Mouse (Mus musculus) urinary bladder, postnatal 4 days (tissue): ENCODE data around the gene Pex11a.
A peak's percentile ranks its signal among the peaks of the same experiment; 100 is the strongest.

ENCODE experiments used
- DNase-seq, 2 experiments: peaks; one replicate each; pipeline ENCODE4 v3.0.0; 2021 to 2022; ENCODE audit warnings: low spot score in 2 of 2

The Pex11a gene

DNA sequence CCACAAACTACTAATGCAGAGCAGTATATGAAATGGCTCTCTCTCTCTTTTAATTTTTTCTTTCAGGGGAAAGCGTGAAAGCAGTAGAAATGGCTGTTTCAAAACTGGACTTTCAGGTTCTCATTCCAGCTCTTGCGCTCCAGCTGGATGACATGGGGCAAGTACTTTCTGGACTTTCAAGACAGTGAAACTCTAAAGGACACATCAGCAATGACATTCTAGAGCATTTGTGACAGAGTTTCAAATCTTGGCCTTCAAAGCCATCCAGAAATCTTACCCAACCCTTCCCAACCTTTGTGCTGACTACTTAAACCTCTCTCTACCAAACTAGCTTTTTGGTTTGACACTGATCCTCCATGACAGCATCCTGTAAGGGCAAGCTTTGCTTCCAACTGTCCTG lies 4.0 kb downstream of the Pex11a start:
- no peak for DNase-seq

DNA sequence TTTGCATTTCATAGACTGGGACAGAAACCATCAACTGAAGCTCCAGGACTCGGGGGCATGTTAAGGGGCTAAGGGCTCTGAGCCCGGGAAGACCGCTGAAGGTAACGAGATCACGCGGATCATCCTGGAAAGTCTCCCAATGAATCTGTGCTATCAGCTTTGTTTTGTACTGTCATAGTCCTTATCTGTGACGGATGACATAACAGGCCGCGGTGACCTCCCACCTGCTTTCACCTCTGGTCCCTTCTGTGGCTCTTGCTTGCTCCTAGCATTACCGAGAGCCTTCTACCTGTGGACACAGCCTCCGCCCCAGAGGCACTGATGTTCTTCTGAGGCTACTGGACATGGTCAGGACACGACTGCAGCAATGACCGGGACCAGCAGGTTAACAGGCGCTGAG lies 6.4 kb downstream of the Pex11a start:
- DNase-seq = no peak

DNA sequence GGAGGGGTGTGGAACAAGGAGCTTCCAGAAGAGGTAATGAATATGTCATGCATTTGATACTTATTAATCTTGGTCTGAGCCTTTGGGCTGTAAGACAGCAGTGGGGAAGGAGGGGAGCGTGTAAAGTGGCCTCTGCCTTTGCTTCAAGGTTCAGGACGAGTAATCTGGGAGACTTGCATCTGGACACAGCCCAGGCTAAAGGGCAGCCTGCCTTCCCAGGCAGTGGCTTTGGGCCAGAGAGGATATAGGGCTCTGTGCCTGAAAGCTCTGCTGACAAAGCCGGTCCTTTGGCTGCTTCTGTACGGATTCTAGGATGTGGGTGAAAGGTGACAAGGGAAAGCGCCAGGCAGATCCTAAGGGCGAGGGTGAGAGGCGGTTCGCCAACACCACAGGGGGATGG lies 8.4 kb downstream of the Pex11a start:
- DNase-seq = peak in 1 of 2 experiments; percentile 45

DNA sequence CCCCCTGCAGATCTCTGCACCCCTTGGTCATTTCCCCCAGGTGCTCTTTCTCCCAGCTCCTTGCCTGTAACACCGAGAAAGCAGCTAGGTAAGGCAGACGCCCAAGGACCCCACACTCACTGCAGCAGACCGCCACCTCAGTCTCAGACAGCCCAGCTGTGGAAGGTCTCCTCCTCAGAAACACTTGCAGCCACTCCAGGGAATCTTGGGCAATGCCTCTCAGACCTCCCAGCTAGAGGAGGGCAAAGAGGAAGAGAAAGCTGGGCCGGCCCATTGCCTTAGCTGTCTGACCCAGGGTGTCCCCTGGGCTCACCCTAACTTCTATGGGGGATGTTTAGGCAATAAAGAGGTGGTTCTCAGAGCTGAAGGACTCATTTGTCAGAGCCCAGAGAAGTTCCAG lies 10.3 kb downstream of the Pex11a start, which contains the start of gene Plin1:
Plin1 (minus strand) TSS at position 282 of the 400 bp plus-strand sequence.
- DNase-seq = no peak

DNA sequence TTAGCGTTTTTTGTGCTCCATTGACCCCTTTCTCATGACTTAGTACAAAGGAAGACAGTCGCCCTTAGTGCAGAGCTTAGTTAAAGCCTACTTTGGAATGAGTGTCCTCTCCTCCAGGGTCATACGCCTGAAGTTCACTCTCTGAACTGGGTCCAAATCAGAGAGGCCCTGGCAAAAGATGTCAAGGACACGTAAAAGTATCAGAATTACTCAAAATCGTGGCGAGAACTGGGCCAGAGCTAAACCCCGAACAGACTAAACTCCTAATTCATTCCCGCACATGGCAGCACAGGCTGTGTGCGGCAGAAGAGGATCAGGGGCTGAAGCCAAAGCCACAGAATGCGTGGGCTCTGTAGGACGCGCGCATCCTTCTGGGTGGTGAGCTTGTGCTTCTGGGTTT lies 11.5 kb downstream of the Pex11a start:
- no peak for DNase-seq

DNA sequence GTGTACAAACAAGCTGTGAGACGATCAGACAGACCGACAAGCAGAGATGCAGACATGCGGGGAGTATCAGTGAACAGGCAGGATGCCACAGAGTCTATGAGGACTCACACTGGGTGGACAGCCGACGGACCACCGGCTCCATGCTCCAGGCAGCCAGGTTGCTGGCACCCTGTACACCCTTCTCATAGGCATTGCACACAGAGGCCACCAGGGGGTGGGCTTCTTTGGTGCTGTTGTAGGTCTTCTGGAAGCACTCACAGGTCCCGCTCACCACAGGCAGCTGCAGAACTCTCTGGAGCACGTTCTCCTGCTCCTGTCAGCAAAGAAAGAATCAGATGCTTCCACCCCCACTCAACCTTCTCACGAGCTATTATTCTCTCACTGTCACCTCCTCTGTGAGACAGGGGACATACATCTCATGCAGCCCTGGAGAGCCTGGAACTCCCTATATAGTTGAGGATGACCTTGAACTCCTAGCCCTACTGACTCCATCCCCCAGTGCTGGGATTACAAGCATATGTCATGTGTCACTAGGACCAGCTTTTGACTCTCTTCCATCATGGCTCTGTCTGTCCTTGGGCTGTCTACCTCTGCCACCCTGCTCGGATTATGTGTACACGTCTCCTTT lies 13.1 kb downstream of the Pex11a start:
- no peak for DNase-seq

DNA sequence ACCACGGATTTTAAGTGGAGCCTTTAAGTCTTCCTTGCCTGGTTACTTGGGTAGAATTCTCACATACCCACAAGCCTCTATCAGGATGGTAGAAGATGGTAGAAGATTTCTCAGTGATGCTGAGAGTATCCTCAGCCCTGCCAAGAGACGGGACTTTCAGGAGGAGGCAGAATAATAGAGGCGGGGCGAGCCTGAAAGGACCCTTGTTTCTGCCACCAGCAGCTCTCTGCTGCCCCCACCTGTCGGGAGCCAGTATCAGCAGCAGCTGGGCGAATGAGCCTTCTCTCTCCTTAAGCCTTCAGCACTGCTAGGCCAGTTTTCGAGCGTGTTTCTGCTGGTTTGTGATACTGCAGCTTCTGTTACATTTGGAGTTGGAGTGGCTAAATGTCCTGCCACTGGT lies 13.8 kb downstream of the Pex11a start:
- peak; percentile 46 to 79 for DNase-seq

DNA sequence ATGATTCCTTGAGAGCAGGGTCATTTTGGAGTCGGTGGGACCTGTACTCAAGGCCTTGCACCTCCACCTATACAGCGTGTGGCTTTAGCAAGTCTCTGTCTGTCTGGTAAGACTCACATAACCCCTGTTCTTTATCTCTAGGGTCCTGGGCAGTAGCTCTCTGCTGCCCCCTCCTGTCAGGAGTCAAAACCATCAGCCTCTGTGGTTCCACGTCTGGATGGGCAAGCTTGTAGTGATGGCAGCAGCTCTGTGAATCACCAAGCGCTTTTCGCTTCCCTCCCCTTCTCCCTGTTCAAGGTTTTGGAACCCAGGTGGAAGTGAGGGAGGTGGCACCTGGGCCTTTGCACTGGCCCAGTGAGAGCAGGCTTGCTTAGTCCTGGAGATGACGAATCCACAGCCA lies 14.7 kb downstream of the Pex11a start:
- peak in 1 of 2 experiments; percentile 36 for DNase-seq

DNA sequence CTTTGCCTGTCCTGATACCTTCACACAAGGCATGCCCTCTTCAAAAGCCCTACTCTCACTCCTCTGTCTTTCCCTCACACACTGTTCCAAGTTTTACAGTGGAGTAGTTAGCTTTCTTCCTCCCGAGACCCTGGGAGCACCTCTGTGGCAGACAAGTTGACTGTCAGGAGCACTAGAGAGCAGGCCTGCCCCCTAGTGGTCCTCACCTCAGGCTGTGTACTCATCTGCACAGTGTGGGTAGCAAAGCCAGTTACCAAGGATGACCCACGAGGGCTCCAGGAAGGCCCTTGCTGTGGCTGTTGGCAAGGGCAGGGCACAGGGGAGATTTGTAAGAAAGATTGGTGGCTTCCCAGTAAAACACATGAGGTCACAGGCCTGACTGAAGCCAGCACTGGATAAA lies 15.8 kb downstream of the Pex11a start:
- DNase-seq = no peak

DNA sequence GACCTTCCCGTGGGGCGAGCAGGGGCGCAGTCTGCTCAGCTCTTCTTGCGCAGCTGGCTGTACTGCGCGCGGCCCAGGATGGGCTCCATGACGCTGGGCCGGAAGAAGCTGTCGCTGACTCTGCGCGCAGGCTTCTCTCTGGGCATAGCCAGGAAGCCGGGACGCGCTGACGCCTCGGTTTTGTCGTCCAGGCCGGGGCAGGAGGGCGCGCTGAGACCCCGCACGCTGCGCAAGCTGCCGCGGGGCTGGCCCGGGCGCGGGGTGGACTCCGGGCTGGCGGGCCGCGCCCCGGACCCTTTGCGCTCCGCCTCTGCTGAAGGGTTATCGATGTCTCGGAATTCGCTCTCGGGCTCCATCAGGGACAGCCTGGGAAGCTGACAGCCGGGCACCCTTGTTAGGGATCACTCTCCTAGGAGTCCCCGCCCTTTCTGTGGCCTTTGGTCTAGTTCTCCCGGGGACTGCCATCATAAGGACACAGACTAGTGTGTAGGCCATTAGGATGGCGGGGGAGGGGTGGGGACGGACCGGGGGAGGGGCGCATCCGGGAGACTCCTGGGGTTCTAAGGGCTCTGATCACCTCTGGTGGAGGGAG lies 21.4 kb downstream of the Pex11a start:
- DNase-seq = peak in 1 of 2 experiments; percentile 49

DNA sequence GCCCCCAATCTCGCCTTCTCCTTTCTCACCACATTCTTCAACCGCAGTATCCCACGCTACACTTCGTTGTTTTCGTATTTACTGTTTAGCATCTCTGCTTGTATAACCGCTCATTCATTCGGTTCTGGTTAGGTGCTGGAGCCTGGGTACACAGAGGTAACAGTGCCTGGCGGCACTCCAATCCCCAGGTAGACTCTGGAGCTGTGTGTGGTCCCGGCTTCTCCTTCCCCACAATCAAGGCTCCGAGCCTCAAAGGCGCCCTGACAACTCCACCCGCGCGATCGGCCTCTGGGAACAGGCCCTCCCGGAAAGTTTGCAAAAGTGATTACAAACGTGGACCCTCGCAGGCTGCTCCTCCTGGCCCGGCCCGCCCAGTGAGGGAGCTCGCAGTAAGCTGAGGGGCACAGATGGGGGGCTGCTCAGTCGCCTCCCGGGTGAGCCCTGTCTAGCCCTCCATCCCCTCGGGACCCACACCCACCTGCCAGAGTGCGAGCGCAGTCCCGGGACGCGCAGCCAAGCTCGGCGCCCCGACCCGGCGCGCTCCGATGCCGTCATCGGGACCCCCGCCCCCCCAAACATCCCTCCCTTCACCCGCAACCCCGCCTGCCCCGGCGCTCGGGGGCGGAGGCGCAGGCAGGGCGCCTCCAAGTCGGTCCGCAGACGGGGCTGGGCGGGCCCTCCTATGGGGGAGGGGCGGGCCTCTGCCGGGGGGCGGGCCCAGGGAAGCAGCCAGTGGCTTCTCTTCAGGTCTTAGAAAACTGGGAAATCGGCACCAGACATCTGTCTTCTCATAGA lies 27.5 kb downstream of the Pex11a start, which contains the start of gene Kif7:
Kif7 (minus strand) TSS at position 534 of the 795 bp plus-strand sequence.
- peak; percentile 88 for DNase-seq

DNA sequence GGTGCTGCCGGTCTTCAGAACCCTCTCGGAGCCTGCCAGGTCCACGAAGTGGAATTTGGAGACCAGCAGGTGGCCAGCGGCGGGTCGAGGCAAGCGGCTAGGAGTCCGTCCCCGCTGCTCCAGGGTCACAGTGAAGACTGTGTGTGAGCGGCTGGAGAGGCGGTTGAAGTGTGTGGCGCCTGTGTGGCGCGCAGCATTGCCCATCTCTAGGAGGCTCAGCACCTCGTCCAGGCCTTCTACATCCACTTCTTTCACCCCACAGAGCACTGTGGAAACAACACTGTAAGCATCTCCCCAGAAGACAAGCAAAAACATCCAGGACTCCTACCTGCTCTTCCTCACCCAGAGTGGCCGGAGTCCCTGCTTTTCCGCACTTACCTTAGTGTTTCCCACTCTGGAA lies 32.1 kb downstream of the Pex11a start:
- no peak for DNase-seq

DNA sequence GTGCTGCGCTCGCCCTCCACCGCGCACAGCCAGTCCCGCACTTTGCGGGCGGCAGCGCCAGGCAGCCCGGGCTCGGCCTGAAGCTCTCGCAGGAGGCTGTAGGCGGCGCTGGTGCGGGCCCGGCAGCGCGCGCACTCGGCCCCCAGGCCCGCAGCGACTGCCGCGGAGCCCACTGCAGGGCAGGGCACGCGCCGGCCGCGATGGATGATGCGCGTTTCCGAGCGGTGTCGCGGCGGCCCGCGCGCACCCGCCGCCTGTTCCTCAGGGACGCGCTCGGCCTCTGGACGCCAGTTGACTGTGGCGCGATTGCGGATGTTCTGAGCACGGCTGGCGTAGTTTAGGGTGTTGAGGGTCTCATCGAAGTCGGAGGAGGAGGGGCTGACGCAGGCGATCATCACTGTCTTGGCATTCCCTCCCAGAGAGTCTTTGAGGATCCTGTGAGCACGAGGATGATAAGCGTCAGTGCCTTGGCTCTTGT lies 32.8 kb downstream of the Pex11a start:
- DNase-seq = peak in 1 of 2 experiments; percentile 57

DNA sequence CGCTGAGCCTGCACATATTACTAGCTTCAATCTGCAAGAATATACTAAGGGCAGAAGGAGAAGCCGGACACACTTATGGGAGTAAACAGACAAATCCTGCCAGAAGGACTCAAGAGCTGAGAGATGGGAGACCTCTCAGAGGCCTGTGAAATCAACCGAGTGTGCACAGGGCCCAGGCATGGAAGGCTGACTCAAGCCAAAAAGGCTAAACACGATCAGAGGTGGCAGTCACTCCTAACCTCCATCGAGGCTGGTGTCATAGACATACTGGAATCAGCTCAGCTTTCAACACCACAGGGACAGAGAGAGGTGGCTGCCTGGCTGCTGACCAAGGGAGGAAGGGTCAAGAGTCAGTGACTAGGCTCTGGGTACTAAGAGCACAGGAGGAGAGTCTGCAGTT lies 37.7 kb downstream of the Pex11a start:
- DNase-seq = no peak

DNA sequence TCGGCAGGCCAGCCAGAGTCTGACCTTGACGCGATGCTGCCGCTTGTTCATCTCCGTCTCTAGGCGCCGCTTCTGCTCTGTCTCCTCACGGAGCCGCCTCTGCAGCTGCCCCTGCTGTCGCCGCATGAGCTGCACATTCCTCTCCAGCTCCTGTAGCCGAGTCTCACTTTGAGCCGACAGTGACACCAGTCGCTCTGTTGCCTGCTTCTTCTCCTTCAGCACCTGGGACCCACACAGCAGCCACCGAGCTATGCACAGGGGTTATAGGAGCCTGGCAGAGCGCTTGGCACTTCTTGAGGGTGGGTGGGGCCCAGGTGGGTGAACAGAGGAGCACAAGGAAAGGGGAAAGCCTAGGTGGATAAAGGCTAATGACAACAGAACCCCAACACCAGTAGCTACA lies 40.2 kb downstream of the Pex11a start:
- DNase-seq = no peak

DNA sequence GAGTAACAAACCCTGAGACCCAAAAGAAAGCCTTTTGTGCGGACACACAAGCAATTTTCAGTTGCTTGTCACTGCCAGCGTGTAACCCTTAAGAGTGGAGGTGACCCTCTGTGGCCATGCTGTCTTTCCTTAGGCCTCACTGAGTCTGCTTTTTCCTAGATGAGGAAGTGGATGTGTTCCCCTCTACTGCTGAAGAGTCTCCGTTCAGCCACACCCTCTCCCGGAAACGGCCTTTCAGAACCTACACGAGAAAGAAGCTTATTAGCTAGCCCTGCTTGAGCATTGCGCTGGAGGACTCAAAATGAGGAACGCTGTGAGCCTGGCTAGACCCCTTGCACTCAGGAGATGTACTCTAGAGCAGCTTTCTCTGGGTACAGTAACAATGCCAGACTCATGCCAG lies 46.4 kb downstream of the Pex11a start:
- no peak for DNase-seq
